ENCODE assay signal across 10 mouse cellular contexts in the genomic region with DNA sequence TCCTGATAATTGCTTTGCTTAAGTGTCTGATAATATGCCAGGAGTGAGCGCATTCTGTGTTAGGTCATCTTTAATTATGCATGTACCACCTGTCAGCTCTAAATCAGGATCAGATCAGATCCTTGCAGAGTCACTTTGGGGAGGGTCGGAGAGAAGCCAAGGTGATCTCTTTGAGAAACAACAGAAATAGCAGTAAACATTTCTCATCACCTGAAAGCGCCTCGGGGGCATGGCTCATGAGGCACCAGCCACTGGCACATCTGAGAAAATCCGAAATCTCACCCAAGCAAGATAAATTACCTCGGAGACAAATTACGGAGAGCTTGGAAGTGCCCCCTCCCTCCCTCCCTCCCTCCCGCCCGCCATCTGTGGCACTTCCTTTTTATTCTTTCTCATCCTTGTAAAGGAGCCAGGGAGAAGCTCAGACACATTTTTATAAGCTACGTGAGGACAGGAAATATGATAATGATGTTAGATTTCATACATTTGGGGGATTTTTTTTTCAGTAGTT.
DNase-seq lines count a peak whose midpoint lies in the region; ATAC-seq lines count a peak whose summit lies in the region.
"Had no signal": no experiment of that assay in that cellular context is flagged by ENCODE, and none has a peak within 500 bp of the region (broad histone marks: within the 10 kb centered on the region; RNA-seq: fewer than 3 reads in every experiment).

No protein-coding gene starts in this region.

- H3K4me2 ChIP-seq in forebrain, embryonic 14.5 days (ENCODE audit: low read length): no peak overlapping the region; the same call in 1 of the 2 replicates
- H3K4me2 ChIP-seq in midbrain, embryonic 15.5 days: peak overlapping the region; percentile 0; the same call in 1 of the 2 replicates
- no peak overlapping the region for H3K4me2 ChIP-seq in kidney, embryonic 15.5 days
- H3K4me2 ChIP-seq: liver, embryonic 11.5 days had no signal

- no peaks in the 10 kb centered on the region for H3K27me3 ChIP-seq in forebrain, embryonic 14.5 days (replicated peaks; ENCODE audit: control insufficient read depth, insufficient read depth, low read length)
- H3K27me3 ChIP-seq in midbrain, embryonic 15.5 days (replicated peaks): no peaks in the 10 kb centered on the region
- no peaks in the 10 kb centered on the region for H3K27me3 ChIP-seq in kidney, embryonic 15.5 days

- H3K27ac ChIP-seq in forebrain, embryonic 14.5 days (ENCODE audit: low read depth, low read length): peak overlapping the region; percentile 16; the same call in 1 of the 2 replicates
- H3K27ac ChIP-seq in midbrain, embryonic 15.5 days: 0 out of 2 replicates have a peak overlapping the region, but pooled peaks have one; percentile 29
- no peak overlapping the region for H3K27ac ChIP-seq in kidney, embryonic 15.5 days

- H3K4me3 ChIP-seq in forebrain, embryonic 14.5 days (ENCODE audit: low read depth, low read length): no peak overlapping the region
- no peak overlapping the region for H3K4me3 ChIP-seq in midbrain, embryonic 15.5 days
- no peak overlapping the region for H3K4me3 ChIP-seq in kidney, embryonic 15.5 days (replicated peaks)
- H3K4me3 ChIP-seq: heart, embryonic 10.5 days had no signal

- peak; percentile 52 for ATAC-seq in forebrain, embryonic 14.5 days
- ATAC-seq in midbrain, embryonic 15.5 days (replicated peaks): peak; percentile 43; the same call in 1 of the 2 replicates
- no peak for ATAC-seq in kidney, embryonic 15.5 days (replicated peaks; ENCODE audit: low FRiP score)

- H3K36me3 ChIP-seq in forebrain, embryonic 14.5 days (ENCODE audit: control insufficient read depth, insufficient read depth, low read length): no peaks in the 10 kb centered on the region
- H3K36me3 ChIP-seq in midbrain, embryonic 15.5 days (replicated peaks): no peaks in the 10 kb centered on the region
- H3K36me3 ChIP-seq in kidney, embryonic 15.5 days: no peaks in the 10 kb centered on the region
- H3K36me3 ChIP-seq: heart, embryonic 10.5 days had no signal

- H3K9me3 ChIP-seq in forebrain, embryonic 14.5 days (replicated peaks; ENCODE audit: control insufficient read depth, low read length): no peaks in the 10 kb centered on the region
- no peaks in the 10 kb centered on the region for H3K9me3 ChIP-seq in midbrain, embryonic 15.5 days
- no peaks in the 10 kb centered on the region for H3K9me3 ChIP-seq in kidney, embryonic 15.5 days (replicated peaks)
- H3K9me3 ChIP-seq: heart, embryonic 10.5 days had no signal

- H3K4me1 ChIP-seq in forebrain, embryonic 14.5 days (ENCODE audit: control insufficient read depth, insufficient read depth, low read length): peaks cover 58% of the 10 kb centered on the region
- H3K4me1 ChIP-seq in midbrain, embryonic 15.5 days: peaks cover 56% of the 10 kb centered on the region
- peaks cover 8% of the 10 kb centered on the region for H3K4me1 ChIP-seq in kidney, embryonic 15.5 days

- peak; percentile 21 for DNase-seq in embryo, embryonic 11 days
- no peak for DNase-seq in embryo, embryonic 10 days (ENCODE audit: low spot score)
- peak; percentile 50 for DNase-seq in cerebellum, adult 11 months
- DNase-seq in forebrain, embryonic 14.5 days (ENCODE audit: low spot score): peak; percentile 67
- DNase-seq in adrenal gland, postnatal 14 days: no peak
- DNase-seq in adrenal gland, postnatal 10 days: no peak

- no peak overlapping the region for H3K9ac ChIP-seq in forebrain, embryonic 14.5 days (ENCODE audit: low read length)
- no peak overlapping the region for H3K9ac ChIP-seq in midbrain, embryonic 15.5 days
- no peak overlapping the region for H3K9ac ChIP-seq in kidney, embryonic 15.5 days

- 26% methylated on average over 10 of the region's 10 CpGs for WGBS in forebrain, embryonic 14.5 days
- WGBS in midbrain, embryonic 15.5 days: 17% methylated on average over 10 of the region's 10 CpGs
- WGBS in kidney, embryonic 15.5 days: 35% methylated on average over 10 of the region's 10 CpGs

Comparison
In these comparisons a context has a peak if more than half of its experiments do, and no peak if none do; other contexts are left out.
1. DNase-seq: peak in embryo, embryonic 11 days (single experiment), cerebellum, adult 11 months (single experiment) and forebrain, embryonic 14.5 days (single experiment); none in embryo, embryonic 10 days (single experiment), adrenal gland, postnatal 14 days (single experiment) and adrenal gland, postnatal 10 days (single experiment).